Mouse (Mus musculus) heart, embryonic 14.5 days (tissue): ENCODE data around the gene Mnd1. TPM values are rescaled to one million over a fixed set of nuclear protein-coding genes. Genes with fewer than 3 reads are reported as not detected.
A peak's percentile ranks its signal among the peaks of the same experiment; 100 is the strongest.

ENCODE experiments used
- ATAC-seq: fragments of 200-750 bp; cut with Nextera tagmentation; 2 replicates; pipeline ENCODE4 v1.8.0; 2017; ENCODE audit warnings: low read depth, moderate TSS enrichment; ENCODE audit not compliant: insufficient number of reproducible peaks, insufficient read depth, low FRiP score
- H3K27ac ChIP-seq, 2 experiments: fragments of 200-500 bp in 1 of 2; fragments of 300-500 bp in 1 of 2; sonication (generic) in 1 of 2; replicated peaks in 1 of 2; 2 replicates each; pipeline ENCODE4 v1.5.1; 2012 to 2014; ENCODE audit warnings: low read depth in 2 of 2, low read length in 2 of 2, control low read depth in 1 of 2, mild to moderate bottlenecking in 1 of 2, mixed read lengths in 1 of 2; ENCODE audit not compliant: control insufficient read depth in 1 of 2, insufficient read depth in 1 of 2
- H3K27me3 ChIP-seq: fragments of 300-500 bp; sonication (generic); 2 replicates; pipeline ENCODE4 v1.6.1; 2014; ENCODE audit warnings: mild to moderate bottlenecking, low read length, control low read depth; ENCODE audit not compliant: control insufficient read depth, insufficient read depth
- H3K36me3 ChIP-seq: fragments of 300-500 bp; sonication (generic); 2 replicates; pipeline ENCODE4 v1.6.1; 2014; ENCODE audit warnings: mild to moderate bottlenecking, control low read depth, low read length, mixed read lengths; ENCODE audit not compliant: control insufficient read depth, insufficient read depth
- H3K4me1 ChIP-seq, 2 experiments: fragments of 200-500 bp in 1 of 2; fragments of 300-500 bp in 1 of 2; sonication (generic) in 1 of 2; 2 replicates each; pipeline ENCODE4 v1.6.1; 2012 to 2014; ENCODE audit warnings: low read length in 2 of 2, control low read depth in 1 of 2, mixed read lengths in 1 of 2; ENCODE audit not compliant: control insufficient read depth in 2 of 2, insufficient read depth in 2 of 2
- H3K4me2 ChIP-seq: fragments of 300-500 bp; sonication (generic); 2 replicates; pipeline ENCODE4 v1.6.1; 2014; ENCODE audit warnings: mild to moderate bottlenecking, low read length
- H3K4me3 ChIP-seq, 2 experiments: fragments of 200-500 bp in 1 of 2; fragments of 300-500 bp in 1 of 2; sonication (generic) in 1 of 2; 2 replicates each; pipeline ENCODE4 v1.5.1; 2012 to 2014; ENCODE audit warnings: low read length in 2 of 2, mild to moderate bottlenecking in 2 of 2, control low read depth in 1 of 2, low read depth in 1 of 2, moderate library complexity in 1 of 2; ENCODE audit not compliant: control insufficient read depth in 1 of 2, insufficient read depth in 1 of 2
- H3K9ac ChIP-seq: fragments of 300-500 bp; sonication (generic); 2 replicates; pipeline ENCODE4 v1.6.1; 2014; ENCODE audit warnings: mild to moderate bottlenecking, low read length
- H3K9me3 ChIP-seq: fragments of 300-500 bp; sonication (generic); 2 replicates; pipeline ENCODE4 v1.6.1; 2016; ENCODE audit warnings: low read length, control low read depth; ENCODE audit not compliant: control insufficient read depth
- WGBS: fragments of 180-500 bp; shearing (Covaris S2); extraction: QIAGEN DNeasy Blood & Tissue Kit; methylation state at CpG from one replicate; pipeline ENCODE4 v1.1.7; 2014; 5-methylcytosine and 5-hydroxymethylcytosine counted together
- polyA plus RNA-seq: library from polyadenylated mRNA; unstranded; fragments of >200 nt; fragmentation: Nextera tagmentation; extraction: Ambion mirVana; gene quantifications from 2 replicates; pipeline ENCODE4 v1.2.1, GENCODE M21; 2014

Mnd1 gene
- 10.2 and 10.7 TPM in 2 replicates for polyA plus RNA-seq

DNA sequence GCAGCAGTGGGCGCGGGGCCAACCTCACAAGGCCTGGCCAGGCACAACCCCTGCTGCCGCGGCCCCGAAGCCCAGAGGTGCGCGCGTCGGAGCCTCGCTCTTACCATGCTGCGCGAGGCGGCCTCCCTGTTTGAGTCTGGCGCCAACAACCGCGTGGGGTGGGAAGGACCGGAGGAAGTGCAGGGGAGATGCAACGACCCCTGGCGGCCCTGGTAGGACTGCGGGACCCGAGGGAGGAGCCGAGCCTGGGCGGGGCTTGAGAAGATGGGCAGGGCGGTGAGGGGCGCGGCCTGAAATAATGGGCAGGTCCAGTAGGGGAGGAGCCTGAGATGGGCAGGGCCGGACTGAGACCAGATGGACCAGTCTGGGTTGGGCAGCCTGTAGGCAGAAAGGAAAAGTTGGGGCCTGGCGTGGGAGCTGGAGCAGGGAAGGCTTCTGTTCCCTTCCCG lies at the start of gene Mnd1:
Gene Mnd1 (minus strand): TSS at position 229 of the 449 bp plus-strand sequence.
- under 1% methylated on average over 29 of the region's 29 CpGs for WGBS
- peak within 1 kb of the TSS; percentile 50 to 61 for H3K4me3 ChIP-seq
- 0 out of 2 replicates have a peak, but pooled peaks cover 7% of the 10 kb centered on the region for H3K36me3 ChIP-seq
- peak within 1 kb of the TSS; percentile 100 for H3K4me2 ChIP-seq
- peak; percentile 100 for ATAC-seq
- no peaks in the 10 kb centered on the region for H3K9me3 ChIP-seq
- no peaks in the 10 kb centered on the region for H3K27me3 ChIP-seq
- peaks cover 0 to 3% of the 10 kb centered on the region in 2 experiments; a peak in 1 of 4 replicates for H3K4me1 ChIP-seq
- no peak within 1 kb of the TSS for H3K27ac ChIP-seq
- H3K9ac ChIP-seq, result peak within 1 kb of the TSS; percentile 78

DNA sequence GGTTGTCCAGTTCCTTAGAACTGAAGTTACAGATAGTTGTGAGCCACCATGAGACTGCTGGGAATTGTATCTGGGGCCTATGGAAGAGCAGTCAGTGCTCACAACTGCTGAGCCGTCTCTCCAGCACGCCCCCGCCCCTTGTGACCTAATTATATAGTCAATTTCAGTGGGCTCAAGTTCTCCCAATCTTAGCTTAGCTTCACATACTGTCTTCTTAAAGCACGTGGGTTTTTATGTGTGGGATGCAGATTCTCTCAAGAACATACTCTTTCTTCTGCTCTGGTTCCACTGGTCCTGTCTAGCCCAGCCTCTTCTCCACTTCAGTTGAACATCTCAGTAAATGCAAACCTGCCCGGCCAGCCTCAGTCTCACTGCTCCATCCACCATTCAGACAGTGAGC lies 49.1 kb upstream of the Mnd1 start:
- 79% methylated on average over 5 of the region's 5 CpGs for WGBS

DNA sequence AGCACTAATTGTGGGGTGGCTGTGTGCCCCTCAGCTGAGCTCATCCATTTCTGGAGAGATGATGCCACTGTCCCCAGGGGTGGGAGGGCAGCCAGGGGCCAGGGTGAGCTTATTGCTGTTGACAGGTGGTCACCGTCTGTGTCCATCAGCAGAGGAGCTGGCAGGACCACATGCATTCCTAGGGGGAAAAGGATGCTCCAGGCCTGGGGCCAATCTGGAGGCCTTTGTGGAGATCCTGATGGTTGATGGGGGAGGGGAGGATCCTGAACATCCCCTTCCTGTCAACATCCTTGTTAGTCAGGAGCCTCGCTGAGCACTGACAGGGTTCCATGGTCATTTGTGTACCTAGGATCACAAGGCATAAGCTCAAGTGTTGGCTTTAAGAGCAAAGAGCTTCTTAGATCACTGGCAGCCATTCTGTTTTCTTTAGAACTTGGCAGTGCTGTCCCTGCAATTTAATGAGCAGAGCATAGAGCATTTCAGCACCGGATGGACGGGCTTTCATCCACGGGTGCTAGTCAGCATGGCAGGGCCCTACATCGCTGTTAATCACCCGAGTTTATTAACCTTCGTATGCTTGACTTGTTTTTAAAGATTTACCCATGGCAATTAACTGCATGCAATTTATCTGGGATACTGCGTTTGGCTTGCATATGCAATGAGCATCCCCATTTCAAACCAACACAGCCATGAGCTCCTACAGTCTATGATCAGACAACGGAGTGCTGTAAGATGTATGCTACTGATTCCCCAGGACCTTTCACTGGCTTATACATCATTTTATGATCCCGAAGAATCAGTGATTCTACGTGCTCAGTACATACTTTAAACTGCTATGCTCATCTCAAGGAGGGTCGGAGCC lies 45.2 kb upstream of the Mnd1 start:
- Histone ChIP-seq H3K4me2 (no peak overlapping the region), H3K27me3 (no peaks in the 10 kb centered on the region), H3K9me3 (no peaks in the 10 kb centered on the region), H3K4me3 (no peak overlapping the region), H3K36me3 (no peaks in the 10 kb centered on the region), H3K27ac (no peak overlapping the region), H3K4me1 (peaks cover 0 to 2% of the 10 kb centered on the region in 2 experiments; a peak in 1 of 4 replicates), H3K9ac (no peak overlapping the region)
- no peak for ATAC-seq
- WGBS, result 79% methylated on average over 13 of the region's 13 CpGs

More for the DNA sequence above, 49.1 kb upstream of the Mnd1 start:
- Histone ChIP-seq H3K27me3 (no peaks in the 10 kb centered on the region), H3K27ac (no peak overlapping the region), H3K4me1 (peaks cover 0 to 2% of the 10 kb centered on the region in 2 experiments; a peak in 1 of 4 replicates), H3K9ac (no peak overlapping the region), H3K36me3 (no peaks in the 10 kb centered on the region), H3K9me3 (no peaks in the 10 kb centered on the region), H3K4me3 (no peak overlapping the region), H3K4me2 (no peak overlapping the region)
- ATAC-seq, result no peak

- H3K4me3 ChIP-seq, result no peak overlapping the region
- 88% methylated on average over 9 of the region's 9 CpGs for WGBS
- ATAC-seq, result no peak
- no peaks in the 10 kb centered on the region for H3K36me3 ChIP-seq
- H3K4me2 ChIP-seq, result no peak overlapping the region
- H3K4me1 ChIP-seq, result peaks cover 0 to 2% of the 10 kb centered on the region in 2 experiments; a peak in 1 of 4 replicates
- no peaks in the 10 kb centered on the region for H3K9me3 ChIP-seq
- H3K9ac ChIP-seq, result no peak overlapping the region
- H3K27me3 ChIP-seq, result no peaks in the 10 kb centered on the region
- no peak overlapping the region for H3K27ac ChIP-seq
Measured at GRCm38 (mm10) chr3:84199516-84199915, 43.9 kb upstream of the Mnd1 start.

GRCm38 (mm10) chr3:84198229-84198628 lies 42.6 kb upstream of the Mnd1 start:
- Histone ChIP-seq H3K27me3 (no peaks in the 10 kb centered on the region), H3K27ac (no peak overlapping the region), H3K4me2 (no peak overlapping the region), H3K4me1 (peaks cover 0 to 2% of the 10 kb centered on the region in 2 experiments; a peak in 1 of 4 replicates), H3K4me3 (no peak overlapping the region), H3K9me3 (no peaks in the 10 kb centered on the region), H3K9ac (no peak overlapping the region), H3K36me3 (no peaks in the 10 kb centered on the region)
- 83% methylated on average over 3 of the region's 3 CpGs for WGBS
- ATAC-seq, result no peak

DNA sequence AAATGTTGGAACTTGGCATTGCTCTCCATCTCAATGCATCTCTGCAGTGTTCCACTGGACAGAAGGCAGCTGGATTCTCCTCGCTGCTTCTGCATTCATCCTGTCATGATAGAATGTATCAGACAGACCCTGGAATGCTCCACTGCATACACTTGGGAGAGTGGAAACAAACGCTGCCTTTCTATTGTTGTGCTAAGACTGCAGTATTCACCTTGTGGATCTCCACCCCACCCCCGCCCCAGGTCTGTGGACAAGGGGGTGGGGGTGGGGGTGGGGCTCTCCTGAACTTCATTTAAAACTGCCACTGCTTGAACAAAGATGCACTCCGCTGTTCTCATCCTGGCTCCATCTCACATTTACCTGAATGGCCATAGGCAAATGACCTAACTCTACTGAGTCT lies 38.3 kb upstream of the Mnd1 start:
- 56% methylated on average over 4 of the region's 4 CpGs for WGBS
- Histone ChIP-seq H3K27me3 (0 out of 2 replicates have a peak, but pooled peaks cover 6% of the 10 kb centered on the region), H3K9ac (no peak overlapping the region), H3K27ac (no peak overlapping the region), H3K9me3 (no peaks in the 10 kb centered on the region), H3K36me3 (no peaks in the 10 kb centered on the region), H3K4me2 (no peak overlapping the region), H3K4me3 (no peak overlapping the region), H3K4me1 (peaks cover 4 to 8% of the 10 kb centered on the region in 2 experiments)
- ATAC-seq, result no peak

- H3K27me3 ChIP-seq, result 0 out of 2 replicates have a peak, but pooled peaks cover 6% of the 10 kb centered on the region
- ATAC-seq, result no peak
- H3K27ac ChIP-seq, result no peak overlapping the region; a peak in 1 of 4 replicates
- H3K4me3 ChIP-seq, result peak overlapping the region; percentile 61 to 62
- H3K36me3 ChIP-seq, result no peaks in the 10 kb centered on the region
- 35% methylated on average over 21 of the region's 21 CpGs for WGBS
- H3K4me1 ChIP-seq, result peaks cover 4 to 8% of the 10 kb centered on the region in 2 experiments
- no peaks in the 10 kb centered on the region for H3K9me3 ChIP-seq
- H3K9ac ChIP-seq, result peak overlapping the region; percentile 76
- H3K4me2 ChIP-seq, result peak overlapping the region; percentile 71
Measured at GRCm38 (mm10) chr3:84191141-84191881, 35.7 kb upstream of the Mnd1 start.
